Mouse (Mus musculus) neural tube, embryonic 12.5 days (tissue): ENCODE measurements around the gene T2. TPM values are rescaled to one million over a fixed set of nuclear protein-coding genes. Genes with fewer than 3 reads are reported as not detected.
"Not testable (repeated sequence)": the region's sequence is repeated elsewhere in the genome, so short reads cannot be mapped to it uniquely, and the experiment has no call there.

Experiments
- ATAC-seq: fragments of 200-750 bp; cut with Nextera tagmentation; 2 replicates; pipeline ENCODE4 v1.8.0; 2017; ENCODE audit warnings: low read depth, mild to moderate bottlenecking, moderate TSS enrichment, moderate library complexity; ENCODE audit not compliant: low FRiP score
- H3K27ac ChIP-seq: fragments of 300-500 bp; sonication (generic); 2 replicates; pipeline ENCODE4 v1.5.1; 2016
- H3K27me3 ChIP-seq: fragments of 300-500 bp; sonication (generic); replicated peaks from 2 replicates; pipeline ENCODE4 v1.6.1; 2016; ENCODE audit warnings: mild to moderate bottlenecking
- H3K36me3 ChIP-seq: fragments of 300-500 bp; sonication (generic); 2 replicates; pipeline ENCODE4 v1.6.1; 2016; ENCODE audit warnings: mild to moderate bottlenecking
- H3K4me1 ChIP-seq: fragments of 300-500 bp; sonication (generic); 2 replicates; pipeline ENCODE4 v1.6.1; 2016
- H3K4me2 ChIP-seq: fragments of 300-500 bp; sonication (generic); replicated peaks from 2 replicates; pipeline ENCODE4 v1.6.1; 2016; ENCODE audit warnings: mild to moderate bottlenecking
- H3K4me3 ChIP-seq: fragments of 300-500 bp; sonication (generic); 2 replicates; pipeline ENCODE4 v1.5.1; 2016
- H3K9ac ChIP-seq: fragments of 300-500 bp; sonication (generic); 2 replicates; pipeline ENCODE4 v1.6.1; 2016; ENCODE audit warnings: mild to moderate bottlenecking
- H3K9me3 ChIP-seq: fragments of 300-500 bp; sonication (generic); 2 replicates; pipeline ENCODE4 v1.6.1; 2016; ENCODE audit warnings: mild to moderate bottlenecking
- WGBS: fragments of 180-500 bp; shearing (Covaris S2); methylation state at CpG from one replicate; pipeline ENCODE4 v1.1.7; 2016; 5-methylcytosine and 5-hydroxymethylcytosine counted together
- polyA plus RNA-seq: library from polyadenylated mRNA; unstranded; fragments of >200 nt; fragmentation: Nextera tagmentation; extraction: Ambion mirVana; gene quantifications from 2 replicates; pipeline ENCODE4 v1.2.1, GENCODE M21; 2016

Gene T2
- 0.41 and 0.44 TPM in 2 replicates for polyA plus RNA-seq

DNA sequence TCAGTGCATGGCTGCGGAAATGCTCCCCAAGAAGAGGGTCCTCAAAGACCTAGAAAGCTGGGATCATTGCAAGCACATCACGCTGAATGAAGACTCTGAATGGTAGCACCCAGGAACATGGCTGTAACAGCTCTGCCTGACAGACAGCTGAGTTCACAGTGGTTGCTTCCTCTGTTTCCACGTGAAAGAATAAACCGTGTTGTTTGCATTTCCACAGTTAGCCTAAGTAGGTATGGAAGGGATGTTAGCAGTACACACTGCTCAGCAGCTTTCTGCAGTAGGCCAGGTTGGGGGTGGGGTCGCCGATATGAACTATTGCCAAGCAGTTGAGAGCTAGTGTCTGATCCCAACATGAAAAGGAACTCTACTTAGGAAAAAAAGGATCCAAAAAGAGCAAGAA is at the start of gene T2:
T2 (plus strand) TSS at position 301 of the 400 bp plus-strand sequence.
- Histone ChIP-seq H3K9me3 (no peaks in the 10 kb centered on the region), H3K9ac (no peak within 1 kb of the TSS), H3K36me3 (no peaks in the 10 kb centered on the region), H3K4me1 (no peaks in the 10 kb centered on the region), H3K27ac (no peak within 1 kb of the TSS), H3K27me3 (no peaks in the 10 kb centered on the region), H3K4me2 (no peak within 1 kb of the TSS), H3K4me3 (no peak within 1 kb of the TSS)
- 88% methylated on average over 6 of the region's 6 CpGs for WGBS
- ATAC-seq = no peak

- H3K27ac ChIP-seq = peak within 1 kb of the TSS; percentile 43; the same call in 1 of the 2 replicates
- ATAC-seq = peak; percentile 92
Measured at GRCm38 (mm10) chr17:8310838-8311614, 44.8 kb upstream of the T2 start, which contains the start of gene Sft2d1. TSS of gene Sft2d1 (plus strand) at chr17:8311102.

GRCm38 (mm10) chr17:8311751-8312150 is 44.0 kb upstream of the T2 start:
- H3K4me1 ChIP-seq = peaks cover 18% of the 10 kb centered on the region
- WGBS = 49% methylated on average over 3 of the region's 3 CpGs

More at GRCm38 (mm10) chr17:8310838-8311614, 44.8 kb upstream of the T2 start, which contains the start of gene Sft2d1:
- H3K4me3 ChIP-seq = peak within 1 kb of the TSS; percentile 86
- H3K4me1 ChIP-seq = peaks cover 18% of the 10 kb centered on the region
- WGBS = under 1% methylated on average over 54 of the region's 54 CpGs
- H3K9ac ChIP-seq = peak within 1 kb of the TSS; percentile 72
- H3K9me3 ChIP-seq = no peaks in the 10 kb centered on the region
- no peaks in the 10 kb centered on the region for H3K27me3 ChIP-seq
- H3K4me2 ChIP-seq = peak within 1 kb of the TSS; percentile 76
- no peaks in the 10 kb centered on the region for H3K36me3 ChIP-seq

GRCm38 (mm10) chr17:8313976-8314375 is 41.8 kb upstream of the T2 start:
- WGBS = 95% methylated on average over 3 of the region's 3 CpGs
- Histone ChIP-seq H3K4me3 (no peak overlapping the region), H3K27me3 (no peaks in the 10 kb centered on the region), H3K9me3 (no peaks in the 10 kb centered on the region), H3K4me2 (no peak overlapping the region), H3K4me1 (peaks cover 18% of the 10 kb centered on the region), H3K27ac (no peak overlapping the region), H3K36me3 (no peaks in the 10 kb centered on the region), H3K9ac (no peak overlapping the region)
- no peak for ATAC-seq

More at GRCm38 (mm10) chr17:8311751-8312150, 44.0 kb upstream of the T2 start:
- Histone ChIP-seq H3K27me3 (no peaks in the 10 kb centered on the region), H3K27ac (no peak overlapping the region), H3K36me3 (no peaks in the 10 kb centered on the region), H3K9ac (peak overlapping the region; percentile 72), H3K9me3 (no peaks in the 10 kb centered on the region), H3K4me2 (peak overlapping the region; percentile 76), H3K4me3 (peak overlapping the region; percentile 86)
- no peak for ATAC-seq

DNA sequence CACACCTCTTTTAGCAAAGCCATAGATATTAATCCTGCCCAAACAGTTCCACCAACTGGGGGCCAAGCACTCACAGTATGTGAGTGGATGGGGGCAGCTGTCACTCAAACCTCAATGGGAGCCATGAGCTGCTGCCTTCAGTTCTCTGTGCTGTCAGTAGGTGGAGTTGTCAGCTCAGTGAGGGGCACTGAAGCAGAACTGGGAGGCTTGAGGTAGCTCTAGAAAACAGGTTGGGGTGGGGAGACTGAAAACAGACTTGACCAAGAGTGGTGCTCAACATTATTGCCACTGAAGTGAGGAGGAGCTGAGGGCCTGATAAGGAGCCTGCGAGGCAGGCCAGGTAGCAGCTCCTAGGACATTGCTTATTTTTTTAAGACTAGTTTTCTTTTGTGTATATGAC is 39.5 kb upstream of the T2 start:
- Histone ChIP-seq H3K9ac (no peak overlapping the region), H3K4me2 (no peak overlapping the region), H3K9me3 (no peaks in the 10 kb centered on the region), H3K27me3 (no peaks in the 10 kb centered on the region), H3K4me3 (no peak overlapping the region), H3K4me1 (peaks cover 18% of the 10 kb centered on the region), H3K27ac (no peak overlapping the region), H3K36me3 (no peaks in the 10 kb centered on the region)
- 89% methylated on average over 1 of the region's 1 CpGs for WGBS
- ATAC-seq = no peak

DNA sequence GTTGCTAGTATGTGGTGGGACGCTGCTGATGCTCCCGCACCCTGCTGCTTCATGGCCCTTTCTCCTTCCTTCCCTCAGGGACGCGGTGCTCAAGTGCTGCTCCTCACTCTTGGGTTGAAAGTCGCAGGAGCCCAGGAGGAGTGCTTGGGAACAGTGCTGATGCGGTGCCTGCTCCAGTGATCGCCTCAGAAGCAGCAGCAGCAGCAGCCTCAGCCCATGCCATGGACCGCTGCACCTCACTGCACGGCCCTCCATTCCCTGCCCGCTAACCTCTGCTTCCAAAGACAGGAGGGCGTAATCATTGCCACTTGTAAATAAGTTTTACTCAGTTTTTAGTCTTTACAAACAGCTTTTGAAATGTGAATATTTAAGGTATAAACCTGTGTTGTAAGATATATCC is 28.9 kb upstream of the T2 start:
- not testable (repeated sequence) for ATAC-seq
- H3K36me3 ChIP-seq = peaks cover 34% of the 10 kb centered on the region
- WGBS = 85% methylated on average over 11 of the region's 11 CpGs

DNA sequence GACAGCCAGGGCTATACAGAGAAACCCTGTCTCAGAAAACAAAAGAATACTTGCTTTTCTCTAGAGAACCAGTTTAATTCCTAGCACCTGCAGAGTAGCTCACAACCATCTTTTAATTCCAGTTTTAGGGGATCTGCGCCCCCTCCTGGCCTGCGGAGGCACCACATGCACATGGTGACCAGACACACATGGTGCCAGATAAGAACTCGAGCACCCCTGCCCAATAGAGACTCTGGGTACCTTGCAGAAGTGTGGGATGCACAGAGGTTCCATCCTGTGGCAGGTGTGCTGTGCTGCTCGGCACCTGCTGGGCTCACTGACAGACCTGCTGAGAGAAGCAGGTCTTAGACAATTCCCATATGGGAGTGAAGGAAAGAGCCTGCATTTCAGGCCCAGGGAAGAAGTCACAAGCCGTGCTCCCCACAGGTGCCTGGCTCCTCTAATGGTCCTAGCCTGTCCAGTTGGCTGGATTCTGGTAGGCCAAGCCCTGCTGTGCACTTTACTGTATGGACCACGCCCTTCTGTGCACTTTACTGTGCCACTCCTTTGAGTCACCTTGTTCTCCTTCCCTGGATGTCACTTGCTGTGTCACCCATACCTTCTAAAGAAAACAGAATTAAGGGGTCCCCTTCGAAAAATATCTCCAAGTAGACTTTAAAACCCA is 27.1 kb upstream of the T2 start:
- WGBS = 67% methylated on average over 7 of the region's 7 CpGs

More for the DNA sequence above, 28.9 kb upstream of the T2 start:
- H3K27ac ChIP-seq, H3K27me3 ChIP-seq, H3K9me3 ChIP-seq, H3K4me1 ChIP-seq, H3K4me3 ChIP-seq, H3K9ac ChIP-seq, H3K4me2 ChIP-seq: not testable (repeated sequence)

DNA sequence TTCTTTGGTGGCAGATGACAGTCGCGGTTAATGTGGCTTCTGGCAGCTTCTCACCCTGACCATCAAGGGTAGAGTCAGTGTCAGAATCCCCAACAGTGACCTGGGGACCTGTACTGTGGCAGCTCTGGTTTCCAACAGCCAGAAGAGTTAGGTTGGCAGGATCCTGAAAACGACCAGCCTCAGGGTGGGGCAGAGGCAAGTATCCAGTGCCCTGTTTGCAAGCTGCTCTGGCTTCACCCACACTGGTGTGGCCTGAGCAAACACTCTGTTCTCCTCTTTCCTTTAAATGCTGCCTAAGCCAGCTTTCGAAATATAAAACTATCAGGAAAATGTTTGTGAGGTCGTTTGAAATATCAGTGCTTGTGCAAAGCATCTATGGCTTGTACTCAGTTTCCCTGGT is 25.2 kb upstream of the T2 start:
- no peak overlapping the region for H3K27ac ChIP-seq
- ATAC-seq = no peak
- no peaks in the 10 kb centered on the region for H3K27me3 ChIP-seq
- no peak overlapping the region for H3K9ac ChIP-seq
- no peaks in the 10 kb centered on the region for H3K4me1 ChIP-seq
- no peaks in the 10 kb centered on the region for H3K9me3 ChIP-seq
- H3K4me3 ChIP-seq = no peak overlapping the region
- peaks cover 15% of the 10 kb centered on the region for H3K36me3 ChIP-seq
- no peak overlapping the region for H3K4me2 ChIP-seq
- 78% methylated on average over 5 of the region's 5 CpGs for WGBS

More for the DNA sequence above, 27.1 kb upstream of the T2 start:
- Histone ChIP-seq H3K27ac (no peak overlapping the region), H3K36me3 (peaks cover 25% of the 10 kb centered on the region), H3K4me2 (no peak overlapping the region), H3K9ac (no peak overlapping the region), H3K27me3 (no peaks in the 10 kb centered on the region), H3K4me3 (no peak overlapping the region), H3K9me3 (no peaks in the 10 kb centered on the region), H3K4me1 (no peaks in the 10 kb centered on the region)
- no peak for ATAC-seq

GRCm38 (mm10) chr17:8337159-8337558 is 18.6 kb upstream of the T2 start, which contains the start of gene Prr18:
TSS of gene Prr18 (plus strand) at chr17:8337459.
- H3K4me2 ChIP-seq, H3K4me3 ChIP-seq, ATAC-seq, H3K9me3 ChIP-seq, H3K27ac ChIP-seq, H3K36me3 ChIP-seq, H3K9ac ChIP-seq: not testable (repeated sequence)
- Histone ChIP-seq H3K4me1 (peaks cover 22% of the 10 kb centered on the region), H3K27me3 (peaks cover 38% of the 10 kb centered on the region)
- WGBS = 100% methylated on average over 1 of the region's 5 CpGs

DNA sequence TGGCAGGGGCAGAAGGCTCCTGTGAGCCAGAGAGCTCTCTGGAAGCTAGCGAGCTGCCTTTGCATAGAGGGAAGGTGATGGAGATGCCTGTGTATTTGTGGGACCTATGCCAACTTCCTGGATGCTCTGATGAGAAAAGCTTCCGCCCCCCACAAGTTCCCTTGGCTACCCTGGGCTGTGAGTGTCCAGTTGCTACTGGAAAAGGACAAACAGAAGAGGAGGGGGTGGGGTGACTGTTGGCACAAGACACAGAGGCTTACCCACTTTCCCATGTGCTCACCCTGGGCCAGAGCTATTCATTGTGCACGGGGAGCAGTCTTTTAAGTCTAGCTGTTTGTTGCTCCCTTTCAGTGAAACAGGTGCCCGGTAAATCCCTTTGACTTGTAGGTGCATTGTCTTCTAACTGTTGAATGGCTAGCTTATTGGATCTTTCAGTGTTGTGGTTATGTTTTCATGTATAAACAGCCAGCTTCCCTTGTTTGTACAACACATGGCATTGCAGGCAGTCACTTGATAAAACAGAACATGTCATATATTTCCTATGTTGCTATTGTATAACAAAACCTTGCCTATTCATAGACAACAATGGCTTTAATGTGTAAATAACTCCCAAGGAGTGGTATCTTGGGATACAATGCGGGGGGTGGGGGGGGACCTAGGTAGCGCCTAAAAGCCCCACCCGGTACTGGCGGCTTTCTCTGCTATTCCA is 16.0 kb upstream of the T2 start:
- peaks cover 44% of the 10 kb centered on the region for H3K27me3 ChIP-seq
- peak overlapping the region; percentile 79 for H3K9ac ChIP-seq
- ATAC-seq = no peak
- H3K36me3 ChIP-seq = no peaks in the 10 kb centered on the region
- peak overlapping the region; percentile 98 for H3K4me2 ChIP-seq
- H3K4me1 ChIP-seq = peaks cover 22% of the 10 kb centered on the region
- H3K4me3 ChIP-seq = peak overlapping the region; percentile 62
- WGBS = 18% methylated on average over 8 of the region's 8 CpGs
- H3K27ac ChIP-seq = no peak overlapping the region
- H3K9me3 ChIP-seq = no peaks in the 10 kb centered on the region

- Histone ChIP-seq H3K4me1 (peaks cover 22% of the 10 kb centered on the region), H3K27ac (no peak overlapping the region), H3K9me3 (no peaks in the 10 kb centered on the region), H3K4me2 (peak overlapping the region; percentile 98), H3K4me3 (peak overlapping the region; percentile 62), H3K27me3 (peaks cover 44% of the 10 kb centered on the region), H3K36me3 (no peaks in the 10 kb centered on the region), H3K9ac (peak overlapping the region; percentile 79)
- under 1% methylated on average over 77 of the region's 92 CpGs for WGBS
- peak; percentile 80 for ATAC-seq
Measured at GRCm38 (mm10) chr17:8340407-8341359, 15.1 kb upstream of the T2 start.
